Mouse (Mus musculus) retina, adult 2 months (tissue): ENCODE measurements around the gene Vgll4.

Experiments used
- DNase-seq: peaks from one replicate; pipeline ENCODE4 v3.0.0-alpha.2; 2012; ENCODE audit warnings: low read depth, low spot score

The Vgll4 gene

DNA sequence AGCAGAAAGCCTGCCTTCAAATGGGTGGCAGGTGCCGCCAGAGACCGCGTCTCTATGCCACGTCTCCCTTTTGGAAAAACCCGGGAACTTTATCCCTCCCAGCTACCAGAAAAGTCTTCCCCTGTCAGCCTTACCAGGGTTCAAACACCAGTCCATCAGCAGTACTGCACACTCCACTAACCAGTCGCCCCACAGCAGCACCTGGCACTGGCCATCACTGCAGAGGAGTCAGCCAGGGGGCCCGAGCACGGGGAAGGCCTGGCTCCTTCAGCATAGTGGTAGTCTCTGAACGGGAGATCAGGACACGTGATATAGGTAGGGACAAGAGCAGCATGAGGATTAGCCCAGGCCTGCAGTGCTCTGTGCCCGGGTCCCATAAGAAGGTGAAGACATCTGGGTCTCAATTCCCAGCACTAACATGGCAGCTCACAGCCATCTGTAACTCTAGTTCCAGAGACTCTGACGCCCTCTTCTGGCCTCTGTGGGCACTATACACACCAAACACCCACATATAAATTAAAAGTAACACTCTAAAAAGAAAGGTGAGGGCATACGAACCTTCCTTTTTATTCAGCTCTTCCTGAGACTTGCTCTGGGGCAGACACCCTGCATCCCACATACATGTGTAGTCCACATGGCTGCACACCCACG, 98.7 kb downstream of the Vgll4 start:
- no peak for DNase-seq

DNA sequence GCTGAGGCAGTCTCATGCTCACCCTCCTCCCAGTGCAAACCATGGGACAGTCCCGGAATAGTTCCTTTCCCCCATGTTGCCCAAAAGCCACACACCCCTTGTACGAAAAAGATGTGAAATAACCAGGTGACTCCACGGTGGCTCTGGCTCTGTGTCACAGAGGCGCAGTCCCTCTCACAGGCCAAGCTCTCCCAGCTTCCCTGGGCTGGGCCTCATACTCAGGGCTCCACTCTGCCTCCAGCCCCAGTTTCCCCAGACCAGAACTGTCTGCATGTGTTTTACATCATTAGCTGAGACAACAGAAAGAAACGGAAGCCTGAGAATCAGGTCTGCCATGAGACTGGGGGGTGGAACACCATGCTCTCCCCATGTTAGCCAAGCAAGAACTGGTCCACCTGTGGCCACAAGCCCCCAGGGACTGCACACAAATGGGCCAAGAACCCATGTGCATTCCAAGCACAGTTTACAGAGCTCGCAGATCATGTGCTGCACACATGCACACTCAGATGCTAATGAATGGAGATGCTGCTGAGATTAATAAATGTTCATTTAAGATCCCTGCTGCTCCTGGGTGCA, 100.2 kb downstream of the Vgll4 start:
- no peak for DNase-seq

DNA sequence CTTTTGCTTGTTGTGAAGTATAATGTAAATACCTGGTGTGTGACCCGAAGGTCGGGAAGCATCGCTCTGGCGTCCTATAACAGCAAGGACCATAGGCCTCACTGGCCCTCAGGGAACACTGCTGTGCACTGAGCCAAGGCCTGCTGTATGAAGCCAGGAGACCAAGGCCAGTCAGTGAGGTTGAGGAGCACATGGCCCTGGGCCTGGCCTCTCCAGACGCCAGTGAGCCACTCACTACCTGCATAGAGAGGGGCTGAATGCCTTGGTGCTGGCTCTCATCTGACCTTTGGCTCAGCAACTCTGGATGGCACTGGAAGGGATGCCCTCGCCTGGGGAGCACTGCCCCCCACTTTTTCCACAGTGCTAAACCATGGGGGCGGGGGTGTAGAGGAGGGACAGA, 101.1 kb downstream of the Vgll4 start:
- no peak for DNase-seq

DNA sequence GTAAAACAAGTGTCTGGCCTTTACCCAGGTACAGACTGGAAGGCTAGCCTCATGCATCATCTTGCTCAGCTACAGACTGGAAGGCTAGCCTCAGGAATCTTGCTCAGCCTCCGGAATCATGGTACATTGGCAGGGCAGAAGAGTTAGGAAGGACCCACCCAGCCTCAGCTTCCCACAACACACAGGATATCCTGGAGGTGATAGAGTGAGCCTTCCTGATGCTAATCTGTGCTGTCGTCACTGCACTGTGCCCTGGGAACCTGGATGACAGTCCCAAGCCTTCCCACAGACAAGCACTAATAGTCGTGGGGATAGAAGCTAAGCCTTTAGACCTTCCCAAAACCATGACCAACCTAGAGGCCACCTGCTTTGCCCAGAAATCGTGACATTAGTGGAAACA, 103.2 kb downstream of the Vgll4 start:
- DNase-seq: no peak

DNA sequence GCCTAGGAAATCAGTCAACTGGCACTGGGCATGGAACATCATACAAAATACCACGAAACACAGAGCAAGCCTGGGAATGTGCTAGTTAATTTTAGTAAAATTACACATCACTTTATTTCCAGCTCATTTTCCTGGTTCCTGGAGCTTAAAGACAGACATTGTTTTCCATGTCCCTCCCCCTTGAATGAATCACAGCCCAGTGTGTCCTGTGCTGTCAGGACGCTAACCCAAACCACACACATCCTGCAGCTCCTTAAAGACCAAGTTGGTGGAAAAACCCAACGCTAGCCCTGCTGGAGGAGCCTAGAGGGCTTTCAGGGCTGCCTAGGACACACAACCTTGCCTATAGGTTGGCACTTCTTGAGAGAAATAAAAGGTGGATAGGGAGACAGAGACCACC, 103.7 kb downstream of the Vgll4 start:
- no peak for DNase-seq

DNA sequence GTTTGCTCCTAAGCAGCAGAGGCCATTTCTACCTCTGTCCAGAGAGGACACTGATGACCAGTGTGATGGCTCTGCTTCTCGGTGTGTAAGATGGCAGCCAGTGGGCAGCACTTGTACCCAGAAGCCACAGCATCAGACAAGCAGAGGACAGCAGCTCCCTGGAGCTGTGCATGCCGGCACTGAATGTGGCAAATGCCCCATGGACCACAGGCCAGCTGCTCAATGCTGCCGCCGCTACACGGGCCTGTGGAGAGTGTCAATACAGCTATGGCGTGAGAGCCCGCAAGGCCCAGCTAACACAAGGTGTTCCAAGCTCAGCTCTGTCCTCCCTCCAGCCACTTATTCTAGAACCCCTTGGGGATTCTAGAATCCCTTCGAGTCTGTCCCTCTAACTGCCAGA, 105.4 kb downstream of the Vgll4 start:
- DNase-seq: no peak

DNA sequence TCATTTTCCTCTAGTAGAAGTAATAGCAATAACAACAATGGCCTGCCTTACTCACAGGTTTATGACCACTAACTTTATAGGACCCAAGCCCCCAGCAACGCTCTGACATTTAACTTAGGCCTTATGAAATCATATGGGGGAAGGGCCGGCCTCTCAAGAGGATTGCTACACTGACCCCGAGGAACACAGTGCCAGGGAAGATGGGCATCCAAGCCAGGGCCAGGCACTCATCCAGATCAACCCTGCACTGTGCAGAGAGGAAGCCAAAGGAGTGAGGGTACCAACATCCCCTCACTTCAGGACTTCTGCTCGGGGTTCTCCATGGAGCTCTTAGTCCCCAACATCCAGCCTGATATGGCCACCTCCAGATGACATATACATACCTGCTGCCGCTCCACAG, 106.3 kb downstream of the Vgll4 start:
- DNase-seq: no peak

DNA sequence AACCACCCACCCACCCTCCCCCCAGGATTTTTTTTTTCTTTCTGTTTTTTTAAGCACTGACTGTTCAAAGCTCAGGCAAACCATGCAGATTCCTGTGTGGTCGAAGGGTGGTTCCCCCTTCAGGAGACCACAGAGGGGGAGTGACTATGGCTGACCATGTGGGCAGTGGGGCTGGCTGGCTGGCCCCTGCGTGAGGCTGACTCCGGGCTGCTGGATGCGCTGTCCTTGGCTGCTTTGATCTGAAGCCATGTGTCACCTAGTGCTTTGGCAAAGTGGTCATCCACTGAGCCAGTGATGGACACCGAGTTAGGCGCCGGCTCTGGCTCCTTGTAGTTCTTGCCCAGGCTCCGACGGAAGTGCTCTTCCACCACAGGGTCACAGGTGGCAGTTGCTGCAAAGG, 107.7 kb downstream of the Vgll4 start:
- no peak for DNase-seq

DNA sequence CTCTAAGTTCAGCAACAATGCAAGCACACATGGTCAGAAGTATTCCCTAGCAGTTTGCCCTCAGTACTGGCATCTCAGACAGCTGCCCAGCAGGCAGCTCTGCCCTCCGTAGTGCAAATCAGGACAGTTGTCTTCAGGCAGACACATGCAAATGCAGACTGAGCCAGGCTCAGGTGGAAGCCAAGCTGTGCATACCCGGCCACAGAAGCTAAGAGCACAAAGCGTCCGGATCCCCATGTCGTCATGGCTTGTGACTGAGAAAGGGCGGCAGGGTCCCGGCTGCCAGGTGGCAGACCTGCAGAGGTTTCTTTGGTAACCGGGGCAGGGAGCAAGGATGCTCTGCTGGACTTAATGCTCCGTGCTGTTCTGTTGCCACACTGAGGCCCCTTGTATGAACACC, 108.2 kb downstream of the Vgll4 start:
- DNase-seq: no peak

DNA sequence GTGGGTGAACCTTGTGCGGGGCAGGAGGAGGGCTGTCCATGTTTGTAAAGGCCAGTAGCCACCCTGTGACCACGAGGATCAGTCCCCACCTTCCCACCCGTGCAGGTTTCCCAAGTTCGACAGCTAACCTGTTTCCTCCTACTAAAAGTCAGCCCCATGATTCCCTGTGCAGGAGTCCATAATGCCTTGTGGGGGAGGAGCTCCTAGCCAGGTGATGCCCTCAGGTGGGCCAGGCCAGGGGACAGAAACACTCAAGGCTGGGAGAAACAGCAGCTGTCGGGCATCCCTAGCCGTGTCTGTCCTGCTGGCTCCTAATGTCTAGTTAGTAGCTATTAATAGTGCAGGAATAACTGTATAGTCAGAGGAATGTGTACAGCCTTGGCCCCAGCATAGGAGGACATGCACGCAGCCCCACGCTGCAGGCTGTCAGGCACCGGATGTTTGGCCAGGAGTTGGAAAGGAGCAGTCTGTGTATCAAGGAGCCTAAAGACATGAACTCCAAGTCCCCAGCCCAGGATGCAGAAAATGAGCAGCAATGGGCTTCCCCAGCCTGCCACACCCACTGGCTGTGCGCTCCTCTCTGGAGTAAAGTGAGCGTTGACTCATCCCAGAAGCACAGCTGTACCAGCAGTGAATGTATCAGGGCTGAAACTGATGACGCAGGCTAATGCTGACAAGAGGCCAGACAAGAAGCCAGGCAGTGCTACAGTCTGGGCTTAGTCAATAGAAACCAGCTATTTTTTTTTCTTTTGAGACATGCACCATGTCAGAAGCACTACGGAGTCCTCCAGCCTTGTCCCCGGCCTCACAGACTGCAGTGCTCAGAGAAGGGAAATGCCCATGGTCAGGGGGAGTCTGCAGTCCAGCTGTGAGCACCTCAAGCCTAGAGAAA, 108.9 kb downstream of the Vgll4 start:
- no peak for DNase-seq

DNA sequence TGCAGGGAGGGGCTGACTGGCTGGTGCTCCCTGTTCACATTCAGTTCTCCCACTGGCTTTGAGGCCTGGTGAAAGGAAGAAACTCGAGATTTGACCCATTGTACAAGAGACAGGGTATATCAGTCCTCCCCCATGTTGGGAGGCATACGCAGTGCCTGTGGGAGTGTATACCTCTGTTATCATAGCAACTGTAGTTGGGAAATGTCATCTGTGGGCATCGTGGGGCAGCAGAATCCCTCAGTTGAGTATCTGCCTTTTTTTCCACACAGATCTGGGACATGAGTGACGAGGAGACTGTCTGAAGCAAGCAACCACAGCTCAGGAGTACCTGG, 111.1 kb downstream of the Vgll4 start:
- no peak for DNase-seq

DNA sequence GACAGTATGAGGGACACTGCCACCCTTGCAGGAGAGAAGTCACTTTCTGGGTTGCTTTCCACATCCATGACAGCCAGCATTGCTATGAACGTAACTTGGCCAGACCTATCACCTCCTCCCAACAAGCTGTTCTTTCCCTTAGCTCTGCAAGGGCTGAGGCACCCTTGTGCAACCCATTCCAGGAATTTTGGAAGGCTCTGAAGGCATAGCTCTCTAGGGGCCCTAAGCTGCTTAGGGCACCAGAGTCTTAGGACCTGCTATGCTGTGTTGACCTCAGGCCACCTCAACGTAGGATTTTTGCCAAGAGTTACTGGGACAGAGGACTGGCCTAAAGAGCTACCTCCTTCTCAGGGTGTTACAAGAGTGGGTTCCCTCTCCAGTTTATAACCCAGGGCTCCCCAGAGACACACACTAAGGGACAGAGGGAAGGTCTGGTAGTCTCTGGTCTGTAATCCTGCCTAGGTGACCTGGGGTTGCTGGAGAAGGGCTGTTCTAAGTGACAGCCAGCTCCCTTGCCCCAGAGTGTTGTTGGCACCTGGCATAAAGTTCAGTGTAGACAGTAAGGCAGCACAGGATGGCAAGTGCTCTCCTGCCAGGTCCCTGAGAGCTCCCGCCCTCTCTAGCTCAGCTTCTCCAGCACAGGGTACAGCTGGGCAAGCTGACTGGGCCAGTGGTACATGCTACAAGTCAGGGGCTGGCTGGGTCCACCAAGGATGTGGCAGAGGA, 111.6 kb downstream of the Vgll4 start:
- no peak for DNase-seq

DNA sequence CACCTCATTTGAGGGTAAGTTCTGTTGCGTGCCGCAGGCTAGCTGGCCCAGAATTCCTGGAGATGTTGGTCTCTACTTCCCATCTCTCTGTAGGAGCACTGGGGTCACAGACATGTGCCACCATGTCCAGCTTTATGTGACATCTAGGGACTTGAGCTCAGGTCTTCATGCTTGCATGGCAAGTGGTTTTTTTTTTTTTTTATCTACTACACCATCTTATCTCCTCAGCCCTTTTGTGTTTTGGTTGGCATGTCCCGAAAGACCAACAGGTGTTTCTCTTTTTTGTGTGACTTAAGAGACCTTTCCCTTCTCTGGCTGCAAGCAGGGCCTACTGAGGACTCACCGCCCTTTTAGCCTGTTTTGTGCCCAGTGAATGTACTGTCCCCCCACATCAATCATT, 113.3 kb downstream of the Vgll4 start:
- no peak for DNase-seq

DNA sequence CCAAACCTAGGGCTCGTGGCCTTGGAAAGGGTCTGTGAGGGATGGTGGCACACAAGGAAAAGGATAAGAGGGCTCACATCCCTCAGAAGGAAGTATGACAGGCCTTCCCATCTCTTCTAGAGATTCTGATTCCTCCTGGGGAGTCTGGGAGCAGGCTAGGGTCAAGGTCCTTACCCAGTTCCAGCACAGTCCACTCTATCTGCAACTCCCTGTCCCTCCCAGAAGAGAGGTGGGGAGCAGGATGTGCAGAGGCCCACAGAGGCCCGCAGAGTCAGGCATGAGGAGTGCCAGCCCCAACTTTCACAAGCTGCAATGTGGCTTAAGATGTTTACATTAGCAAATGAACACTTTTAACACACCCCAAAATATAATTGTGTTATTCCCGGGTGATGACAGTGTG, 114.2 kb downstream of the Vgll4 start:
- no peak for DNase-seq

DNA sequence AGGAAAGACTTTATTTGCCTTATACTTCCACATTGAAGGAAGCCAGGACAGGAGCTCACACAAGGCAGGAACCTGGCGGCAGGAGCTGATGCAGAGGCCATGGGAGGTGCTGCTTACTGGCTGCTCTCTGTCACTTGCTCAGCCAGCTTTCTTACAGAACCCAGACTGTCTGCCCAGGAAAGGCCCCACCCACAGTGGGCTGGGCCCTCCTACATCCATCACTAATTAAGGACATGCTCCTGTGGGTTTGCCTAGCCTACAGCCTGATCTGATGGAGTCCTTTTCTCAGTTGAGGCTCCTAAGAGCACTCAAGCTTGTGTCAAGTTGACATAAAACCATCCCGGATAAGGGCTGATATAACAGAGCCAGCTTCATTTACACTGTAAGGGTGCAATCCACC, 115.4 kb downstream of the Vgll4 start:
- DNase-seq: no peak

DNA sequence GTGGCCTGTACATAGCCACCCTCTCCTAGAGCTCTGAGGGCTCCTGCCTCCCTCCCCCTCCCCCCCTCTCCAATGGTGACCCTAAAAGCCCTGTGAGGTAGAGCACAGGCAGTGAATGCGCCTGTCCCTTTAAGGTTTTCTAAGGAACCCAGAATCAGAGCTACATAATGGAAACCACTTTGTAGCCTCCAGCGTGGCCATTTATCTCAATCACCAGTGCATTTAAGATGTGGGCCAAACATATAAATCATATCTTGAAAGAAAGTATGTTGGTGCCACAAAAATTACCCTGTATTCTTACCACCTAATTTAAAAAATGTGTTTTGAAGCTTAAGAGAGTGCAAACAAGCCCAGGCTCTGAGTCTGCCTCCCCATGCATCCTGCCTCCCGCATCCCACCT, 117.1 kb downstream of the Vgll4 start:
- no peak for DNase-seq

DNA sequence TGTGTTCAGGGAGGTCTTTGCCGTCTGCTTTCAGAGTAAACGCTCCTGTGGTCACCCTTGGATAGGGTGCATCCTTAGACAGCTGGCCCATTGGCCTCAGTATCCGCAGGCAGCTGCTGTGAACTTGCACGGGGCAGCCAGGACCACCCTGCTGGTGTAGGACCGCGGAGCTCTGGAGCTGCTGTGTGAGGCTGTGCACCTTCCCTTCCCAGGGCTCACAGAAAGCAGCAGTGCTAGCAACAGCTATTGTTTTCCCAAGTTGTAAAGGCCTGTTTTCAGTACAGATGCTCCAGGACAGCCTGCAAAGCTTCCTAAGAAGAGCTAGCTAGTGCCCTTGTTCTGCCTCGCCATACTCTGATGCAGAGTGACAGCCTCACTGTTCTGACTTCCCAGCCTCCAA, 118.1 kb downstream of the Vgll4 start:
- DNase-seq: no peak

DNA sequence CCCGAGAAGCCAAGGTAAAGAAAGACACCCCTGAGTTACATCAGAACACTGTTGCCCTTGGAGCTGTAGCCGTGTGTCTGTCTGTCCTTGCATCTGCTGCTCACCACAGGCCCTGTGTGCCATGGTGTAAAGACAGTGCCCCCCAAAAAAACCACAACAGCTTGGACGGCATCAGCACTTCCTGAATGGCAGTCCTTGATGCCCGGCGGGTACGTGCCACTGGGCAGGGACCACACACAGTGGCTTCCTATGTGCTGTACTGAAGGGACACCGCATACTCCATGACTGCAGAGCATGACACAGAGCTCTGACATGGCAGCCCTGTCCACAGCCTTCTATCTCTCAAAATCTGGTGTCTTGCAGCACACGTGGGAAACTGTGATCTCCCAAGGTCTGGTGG, 120.0 kb downstream of the Vgll4 start:
- DNase-seq: no peak

DNA sequence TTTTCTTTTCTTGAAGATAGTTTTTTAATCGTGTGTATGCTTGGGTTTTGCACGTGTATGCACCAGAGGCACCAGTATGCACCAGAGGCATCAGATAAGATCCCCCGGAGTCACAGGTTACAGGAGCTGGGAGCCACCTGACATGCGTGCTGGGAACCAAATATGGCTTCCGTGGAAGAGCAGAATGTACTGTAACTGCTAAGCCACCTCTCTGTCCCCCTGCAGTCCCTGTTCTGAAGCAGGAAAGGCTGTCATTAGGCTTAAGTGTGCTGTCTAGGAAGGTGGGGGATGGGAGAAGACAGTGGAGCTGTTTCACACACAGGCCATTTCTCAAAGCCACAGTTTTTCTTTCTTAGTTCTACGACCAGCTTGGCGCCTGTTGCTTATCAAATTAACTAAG, 121.0 kb downstream of the Vgll4 start:
- DNase-seq: no peak

DNA sequence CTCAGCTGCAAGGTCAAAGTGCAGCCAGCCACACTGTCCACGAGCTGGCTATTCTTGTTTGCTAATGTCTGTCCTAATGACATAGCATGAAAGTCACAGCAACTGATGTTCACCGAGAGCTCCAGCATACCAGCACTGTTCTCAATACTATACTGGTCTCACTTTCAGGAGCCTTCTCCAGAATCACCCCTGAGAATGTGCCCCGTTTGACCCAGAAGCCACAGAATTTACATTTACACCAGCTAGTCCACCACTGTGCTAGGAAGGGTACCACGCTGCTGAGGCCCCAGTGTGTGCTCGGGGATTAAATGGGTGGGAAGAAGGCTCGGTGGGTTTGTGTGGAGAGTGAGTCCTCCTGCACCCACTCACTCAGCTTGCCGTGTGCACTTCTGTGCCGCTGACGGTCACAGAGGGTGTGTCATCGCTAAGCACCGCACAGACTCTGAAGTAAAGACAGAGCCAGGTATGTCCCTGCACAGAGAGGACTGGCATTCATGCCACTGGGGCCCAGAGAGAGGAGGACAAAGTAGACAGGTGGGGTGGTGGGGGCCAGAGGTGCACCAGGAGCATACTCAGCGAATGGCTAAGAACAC, 122.1 kb downstream of the Vgll4 start:
- DNase-seq: no peak

DNA sequence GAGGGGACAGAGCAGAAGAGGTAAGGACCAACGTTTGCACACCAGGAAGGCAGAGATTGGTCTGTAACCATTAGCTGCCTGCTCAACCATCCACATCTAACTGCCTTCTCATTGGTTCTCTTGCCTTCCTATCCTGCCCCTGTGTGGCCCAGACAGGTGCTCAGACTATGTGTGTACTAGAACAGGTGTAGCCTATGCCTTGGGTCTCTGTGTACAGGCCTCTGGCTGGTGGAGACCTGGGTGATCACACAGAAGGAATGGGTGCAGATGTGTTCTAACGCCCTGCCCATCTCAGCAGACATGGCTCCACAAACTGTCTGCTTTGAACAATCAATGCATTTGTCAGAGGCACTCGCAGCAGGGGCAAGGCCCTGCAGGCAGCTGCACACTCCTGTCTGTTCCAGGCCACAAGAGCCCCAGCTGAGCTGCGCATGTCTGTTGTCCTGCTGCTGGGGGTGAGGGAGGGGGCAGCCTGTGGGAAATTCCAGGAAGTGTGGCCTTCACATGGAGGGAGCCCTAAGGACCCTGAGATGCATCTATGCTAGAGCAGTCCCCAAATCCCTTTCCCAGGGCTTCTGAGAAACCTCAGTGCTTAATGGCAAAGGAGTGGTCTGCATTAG, 123.5 kb downstream of the Vgll4 start:
- no peak for DNase-seq

DNA sequence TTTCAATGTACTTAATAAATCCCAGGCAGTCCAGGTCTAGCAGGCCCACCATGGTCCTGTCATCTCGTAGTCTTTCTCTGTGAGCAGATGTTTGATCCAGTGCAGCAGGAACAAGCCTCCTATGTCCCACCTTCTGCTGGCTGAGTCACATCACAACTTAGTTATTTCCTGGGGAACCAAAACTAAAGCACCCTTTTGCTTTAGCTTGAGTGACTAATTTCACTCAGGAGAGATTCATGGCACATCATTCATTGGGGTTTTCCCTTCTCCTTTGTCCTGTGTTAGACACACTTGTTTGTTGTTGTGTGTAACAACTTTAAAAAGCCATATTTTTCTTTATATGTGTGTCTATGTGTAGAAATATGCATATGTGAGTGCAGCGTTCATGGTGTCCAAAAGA, 126.9 kb downstream of the Vgll4 start:
- no peak for DNase-seq
